In the genomic region with DNA sequence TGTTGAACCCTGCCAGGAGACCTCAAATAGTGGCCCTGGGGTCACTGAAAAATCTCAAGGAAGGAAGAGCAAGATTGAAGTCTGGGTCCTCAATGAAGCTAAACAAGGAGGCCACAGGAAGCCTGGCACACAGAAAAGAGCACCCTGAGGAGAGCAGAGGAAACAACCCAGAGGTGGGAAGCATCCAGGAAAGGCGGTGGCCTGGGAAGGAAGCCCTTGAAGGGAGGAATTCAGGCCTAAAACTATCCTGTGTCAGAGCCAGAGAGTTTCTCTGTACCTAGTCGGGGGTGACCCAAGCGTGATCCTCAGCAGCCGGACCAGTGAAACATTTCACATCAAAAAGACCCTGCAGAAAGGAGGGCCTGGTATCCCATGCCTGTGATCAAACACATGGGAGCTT, we compare ENCODE assay signal across 22 mouse cellular contexts. TPM values are rescaled to one million over a fixed set of nuclear protein-coding genes. Genes with fewer than 3 reads are reported as not detected.
DNase-seq lines count a peak whose midpoint lies in the region; ATAC-seq and TF ChIP-seq lines count a peak whose summit lies in the region.
"Had no signal": no experiment of that assay in that cellular context is flagged by ENCODE, and none has a peak within 500 bp of the region (broad histone marks: within the 10 kb centered on the region; RNA-seq: fewer than 3 reads in every experiment).

No protein-coding gene starts in this region.

- no peak overlapping the region for H3K4me3 ChIP-seq in kidney, embryonic 14.5 days (ENCODE audit: low read length)
- H3K4me3 ChIP-seq in cortical plate, adult 2 months (ENCODE audit: insufficient read depth, low read length): no peak overlapping the region
- H3K4me3 ChIP-seq in liver, embryonic 12.5 days: no peak overlapping the region
- H3K4me3 ChIP-seq: embryonic facial prominence, embryonic 15.5 days; hindbrain, embryonic 10.5 days; limb, embryonic 15.5 days; neural tube, embryonic 15.5 days had no signal

- ATAC-seq in kidney, embryonic 14.5 days (ENCODE audit: low FRiP score, low TSS enrichment): no peak
- ATAC-seq in liver, embryonic 12.5 days: no peak
- ATAC-seq: inflammation-experienced regulatory T-cells, adult 6 months; Patski had no signal

- H3K9ac ChIP-seq in kidney, embryonic 14.5 days (ENCODE audit: low read depth, low read length): no peak overlapping the region
- H3K9ac ChIP-seq in liver, embryonic 12.5 days: no peak overlapping the region
- H3K9ac ChIP-seq: embryonic facial prominence, embryonic 15.5 days; limb, embryonic 15.5 days; neural tube, embryonic 15.5 days had no signal

- no peaks in the 10 kb centered on the region for H3K4me1 ChIP-seq in kidney, embryonic 14.5 days (ENCODE audit: control insufficient read depth, insufficient read depth, low read length)
- no peaks in the 10 kb centered on the region; the same call in 1 of the 2 replicates for H3K4me1 ChIP-seq in cortical plate, adult 2 months (ENCODE audit: control insufficient read depth, insufficient read depth, low read length)
- no peaks in the 10 kb centered on the region for H3K4me1 ChIP-seq in liver, embryonic 12.5 days
- H3K4me1 ChIP-seq: embryonic facial prominence, embryonic 15.5 days; neural tube, embryonic 15.5 days had no signal

- TF ChIP-seq CTCF in cortical plate, adult 2 months (IDR thresholded peaks at IDR 0.05; ENCODE audit: extremely low read depth, insufficient read depth, low read length): no peak

- 72% methylated on average over 4 of the region's 4 CpGs for WGBS in kidney, embryonic 14.5 days
- 52% methylated on average over 4 of the region's 4 CpGs for WGBS in liver, embryonic 12.5 days (ENCODE audit: insufficient replicate concordance)

- TF ChIP-seq POLR2A in cortical plate, adult 2 months (IDR thresholded peaks at IDR 0.05; ENCODE audit: extremely low read depth, insufficient read depth, low read length): no peak

- no peaks in the 10 kb centered on the region for H3K27me3 ChIP-seq in kidney, embryonic 14.5 days (ENCODE audit: control insufficient read depth, insufficient read depth, low read length)
- peaks cover 13% of the 10 kb centered on the region for H3K27me3 ChIP-seq in liver, embryonic 12.5 days (replicated peaks)
- H3K27me3 ChIP-seq: embryonic facial prominence, embryonic 15.5 days; limb, embryonic 15.5 days; neural tube, embryonic 15.5 days; Patski had no signal

- intact Hi-C loops in heart, postnatal 25 days (cut with DNase I): no loop called here

- H3K36me3 ChIP-seq in kidney, embryonic 14.5 days (ENCODE audit: control insufficient read depth, insufficient read depth, low read length): no peaks in the 10 kb centered on the region
- no peaks in the 10 kb centered on the region for H3K36me3 ChIP-seq in liver, embryonic 12.5 days
- H3K36me3 ChIP-seq: embryonic facial prominence, embryonic 15.5 days; hindbrain, embryonic 10.5 days; limb, embryonic 15.5 days; neural tube, embryonic 15.5 days had no signal

- peak; percentile 95 for DNase-seq in heart, adult 11 months
- no peak for DNase-seq in heart, postnatal 25 days (ENCODE audit: low spot score)
- DNase-seq in kidney, adult 9 months: peak; percentile 42
- DNase-seq in kidney, postnatal 14 days: peak; percentile 41
- DNase-seq: B cell, adult 2 months; cerebellum, adult 18-20 months; gastrocnemius, postnatal 25 days; layer of hippocampus, adult 9-11 months; thymus, postnatal 25 days had no signal

- H3K4me2 ChIP-seq in kidney, embryonic 14.5 days (replicated peaks; ENCODE audit: low read depth, low read length): no peak overlapping the region
- no peak overlapping the region for H3K4me2 ChIP-seq in liver, embryonic 12.5 days
- H3K4me2 ChIP-seq: embryonic facial prominence, embryonic 15.5 days; limb, embryonic 15.5 days; neural tube, embryonic 15.5 days had no signal

- no peak overlapping the region for H3K27ac ChIP-seq in kidney, embryonic 14.5 days (ENCODE audit: low read depth, low read length)
- H3K27ac ChIP-seq in cortical plate, adult 2 months (ENCODE audit: insufficient read depth, low read length): peak overlapping the region; percentile 70
- H3K27ac ChIP-seq in liver, embryonic 12.5 days: no peak overlapping the region
- H3K27ac ChIP-seq: embryonic facial prominence, embryonic 15.5 days; hindbrain, embryonic 10.5 days; limb, embryonic 15.5 days had no signal

- no peaks in the 10 kb centered on the region for H3K9me3 ChIP-seq in kidney, embryonic 14.5 days (ENCODE audit: control insufficient read depth, low read length)
- no peaks in the 10 kb centered on the region for H3K9me3 ChIP-seq in liver, embryonic 12.5 days (replicated peaks)
- H3K9me3 ChIP-seq: embryonic facial prominence, embryonic 15.5 days; hindbrain, embryonic 10.5 days; limb, embryonic 15.5 days; neural tube, embryonic 15.5 days had no signal

RNA-seq across cellular contexts. Expression of a gene that starts 7.2 kb away (rescaled TPM):
- not detected for total RNA-seq in heart, postnatal 25 days (2021)
- polyA plus RNA-seq in kidney, embryonic 14.5 days (2014; fragmentation: Nextera tagmentation; extraction: Ambion mirVana): 0.13 TPM in 1 of 2 replicates, not detected in the other
- 109 and 117 TPM in 2 replicates for polyA plus RNA-seq in cortical plate, adult 2 months (2012; rRNA removed)
- not detected in 2 replicates for polyA plus RNA-seq in liver, embryonic 12.5 days (2016; fragmentation: Nextera tagmentation; extraction: Ambion mirVana)
- total RNA-seq: common myeloid progenitor, adult 5-6 weeks; gastrocnemius, postnatal 25 days; megakaryocyte-erythroid progenitor cell, adult 5-6 weeks; monocyte, adult 5-6 weeks had no signal
- polyA plus RNA-seq: inflammation-experienced regulatory T-cells, adult 6 months had no signal

RNA-seq across cellular contexts. Expression of a gene that starts 38.5 kb away (rescaled TPM):
- total RNA-seq in heart, postnatal 25 days (2021): not detected
- 1.2 and 3.2 TPM in 2 replicates for polyA plus RNA-seq in kidney, embryonic 14.5 days (2014; fragmentation: Nextera tagmentation; extraction: Ambion mirVana)
- 5.9 and 6.5 TPM in 2 replicates for polyA plus RNA-seq in cortical plate, adult 2 months (2012; rRNA removed)
- polyA plus RNA-seq in liver, embryonic 12.5 days (2016; fragmentation: Nextera tagmentation; extraction: Ambion mirVana): not detected in 2 replicates
- total RNA-seq: common myeloid progenitor, adult 5-6 weeks; gastrocnemius, postnatal 25 days; megakaryocyte-erythroid progenitor cell, adult 5-6 weeks; monocyte, adult 5-6 weeks had no signal
- polyA plus RNA-seq: inflammation-experienced regulatory T-cells, adult 6 months; lung, embryonic 16.5 days; Patski had no signal

Comparison
In these comparisons a context has a peak if more than half of its experiments do, and no peak if none do; other contexts are left out.
1. RNA of a gene that starts 7.2 kb away (polyA plus RNA-seq): 109 to 117 TPM in cortical plate, adult 2 months; 0.13 TPM in kidney, embryonic 14.5 days and not detected in liver, embryonic 12.5 days; every median in the first group is over 10 times any median in the second.